Mouse (Mus musculus) heart, embryonic 10.5 days (tissue): ENCODE measurements at regions not wholly inside any gene's neighbourhood (a gene's known extent, or its start where the extent isn't known, plus 50 kb on each side); places are given as distances from the start of the nearest gene placed in this dataset.
A peak's percentile ranks its signal among the peaks of the same experiment; 100 is the strongest.

ENCODE experiments used
- DNase-seq: peaks from one replicate; pipeline ENCODE4 v3.0.0-alpha.2; 2017; ENCODE audit warnings: low spot score
- H3K27ac ChIP-seq: fragments of 300-500 bp; sonication (generic); 2 replicates; pipeline ENCODE4 v1.5.1; 2016; ENCODE audit warnings: mild to moderate bottlenecking
- H3K27me3 ChIP-seq: fragments of 300-500 bp; sonication (generic); 2 replicates; pipeline ENCODE4 v1.6.1; 2016; ENCODE audit warnings: mild to moderate bottlenecking; ENCODE audit not compliant: poor library complexity, insufficient read depth, severe bottlenecking
- H3K36me3 ChIP-seq: fragments of 300-500 bp; sonication (generic); 2 replicates; pipeline ENCODE4 v1.6.1; 2016; ENCODE audit warnings: mild to moderate bottlenecking, moderate library complexity
- H3K4me1 ChIP-seq: fragments of 300-500 bp; sonication (generic); 2 replicates; pipeline ENCODE4 v1.6.1; 2016; ENCODE audit warnings: mild to moderate bottlenecking
- H3K4me3 ChIP-seq: fragments of 300-500 bp; sonication (generic); 2 replicates; pipeline ENCODE4 v1.5.1; 2016; ENCODE audit warnings: mild to moderate bottlenecking, moderate library complexity
- H3K9me3 ChIP-seq: fragments of 300-500 bp; sonication (generic); 2 replicates; pipeline ENCODE4 v1.6.1; 2016; ENCODE audit warnings: mild to moderate bottlenecking, moderate library complexity
- WGBS: fragments of 180-500 bp; shearing (Covaris S2); methylation state at CpG from one replicate; pipeline ENCODE4 v1.1.7; 2016; 5-methylcytosine and 5-hydroxymethylcytosine counted together

DNA sequence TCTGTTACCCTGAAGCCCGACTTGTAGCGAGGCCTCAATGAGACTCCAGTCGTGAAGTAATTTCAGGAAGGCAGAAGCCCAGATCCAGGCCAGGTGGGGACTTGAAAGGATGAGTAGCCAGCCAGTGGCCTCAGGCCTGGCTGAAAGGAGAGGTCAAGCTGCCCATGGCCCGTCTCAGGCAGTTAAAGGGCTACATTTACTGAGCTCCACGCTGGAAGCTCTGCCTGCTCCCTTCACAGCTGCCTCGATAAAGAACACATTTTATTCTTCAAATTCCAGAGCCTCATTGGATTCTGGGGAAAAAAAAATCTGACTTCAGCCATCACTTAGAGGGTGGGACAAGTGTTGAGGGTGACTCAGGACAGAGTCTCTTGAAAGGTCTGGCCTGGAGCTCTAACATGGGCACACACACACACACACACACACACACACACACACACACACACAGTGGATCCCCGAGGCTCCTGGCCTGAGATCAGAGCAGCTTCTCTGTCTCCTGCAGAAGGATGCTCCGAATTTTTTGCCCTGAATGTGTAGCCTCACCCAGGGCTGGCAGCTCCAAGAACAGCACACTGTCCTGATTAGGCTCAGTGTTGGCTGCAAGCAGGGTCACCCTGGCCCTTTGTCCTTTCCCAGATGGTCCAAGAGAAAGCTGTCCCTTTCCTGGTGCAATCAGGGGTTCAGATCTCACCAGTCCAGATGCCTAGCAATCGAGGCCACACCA, 53.0 kb downstream of the Gadd45g start:
- Histone ChIP-seq H3K9me3 (no peaks in the 10 kb centered on the region), H3K27me3 (no peaks in the 10 kb centered on the region; the same call in 1 of the 2 replicates), H3K36me3 (no peaks in the 10 kb centered on the region), H3K27ac (peak overlapping the region; percentile 13; the same call in 1 of the 2 replicates), H3K4me1 (peaks cover 28% of the 10 kb centered on the region), H3K4me3 (no peak overlapping the region)
- DNase-seq: no peak
- 54% methylated on average over 9 of the region's 9 CpGs for WGBS

- 60% methylated on average over 3 of the region's 3 CpGs for WGBS
- Histone ChIP-seq H3K4me3 (no peak overlapping the region), H3K36me3 (no peaks in the 10 kb centered on the region), H3K27ac (no peak overlapping the region), H3K4me1 (peaks cover 28% of the 10 kb centered on the region), H3K9me3 (no peaks in the 10 kb centered on the region), H3K27me3 (no peaks in the 10 kb centered on the region; the same call in 1 of the 2 replicates)
- DNase-seq: no peak
Measured at GRCm38 (mm10) chr13:51900043-51900440, 53.6 kb downstream of the Gadd45g start.

- Histone ChIP-seq H3K27ac (peak overlapping the region; percentile 83), H3K36me3 (no peaks in the 10 kb centered on the region), H3K27me3 (peaks cover 12% of the 10 kb centered on the region; the same call in 1 of the 2 replicates), H3K9me3 (no peaks in the 10 kb centered on the region), H3K4me3 (peak overlapping the region; percentile 41), H3K4me1 (peaks cover 28% of the 10 kb centered on the region)
- DNase-seq: no peak
- WGBS: 21% methylated on average over 19 of the region's 19 CpGs
Measured at GRCm38 (mm10) chr13:51902482-51903285, 56.2 kb downstream of the Gadd45g start.

DNA sequence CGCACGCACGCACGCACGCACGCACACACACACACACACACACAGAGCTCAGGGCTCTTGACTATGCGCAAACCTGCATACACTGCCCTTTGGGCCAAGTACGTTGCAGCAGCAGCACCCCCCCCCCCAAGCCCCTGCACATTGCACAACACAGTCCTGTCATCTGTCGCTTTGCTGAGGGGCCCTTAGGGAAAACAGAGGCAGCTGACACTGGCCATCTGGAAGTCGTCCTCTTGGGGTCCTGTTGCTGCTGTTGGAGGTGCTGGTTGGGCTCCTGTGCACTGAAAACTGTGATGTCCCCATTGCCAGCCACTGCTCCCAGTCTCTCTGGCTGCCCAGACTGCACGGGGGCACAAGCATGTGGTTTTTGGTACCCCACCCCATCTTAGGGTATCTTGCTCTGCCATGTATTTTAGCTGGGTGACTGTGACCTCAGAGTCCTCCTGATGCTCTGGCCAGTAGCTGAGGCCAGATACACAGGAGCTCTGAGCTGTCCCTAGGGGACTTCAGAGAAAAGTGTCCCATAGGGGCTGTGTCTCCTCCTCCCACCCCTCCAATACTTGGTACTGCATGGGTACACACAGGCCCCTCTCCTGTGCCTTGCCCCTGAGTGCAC, 57.0 kb downstream of the Gadd45g start:
- Histone ChIP-seq H3K4me3 (peak overlapping the region; percentile 41; the same call in 1 of the 2 replicates), H3K27ac (peak overlapping the region; percentile 83), H3K36me3 (no peaks in the 10 kb centered on the region), H3K27me3 (peaks cover 12% of the 10 kb centered on the region; the same call in 1 of the 2 replicates), H3K4me1 (peaks cover 28% of the 10 kb centered on the region), H3K9me3 (no peaks in the 10 kb centered on the region)
- no peak for DNase-seq
- whole genome bisulfite sequencing: 55% methylated on average over 11 of the region's 11 CpGs

GRCm38 (mm10) chr13:51905270-51905669, 58.8 kb downstream of the Gadd45g start:
- Histone ChIP-seq H3K4me3 (no peak overlapping the region), H3K36me3 (no peaks in the 10 kb centered on the region), H3K4me1 (peaks cover 19% of the 10 kb centered on the region), H3K9me3 (no peaks in the 10 kb centered on the region), H3K27ac (no peak overlapping the region), H3K27me3 (peaks cover 12% of the 10 kb centered on the region; the same call in 1 of the 2 replicates)
- 78% methylated on average over 5 of the region's 5 CpGs for WGBS
- no peak for DNase-seq

GRCm38 (mm10) chr13:51906103-51906502, 59.6 kb downstream of the Gadd45g start:
- WGBS: 81% methylated on average over 3 of the region's 3 CpGs
- H3K27ac ChIP-seq: no peak overlapping the region
- peaks cover 19% of the 10 kb centered on the region for H3K4me1 ChIP-seq
- DNase-seq: no peak
- peaks cover 12% of the 10 kb centered on the region; the same call in 1 of the 2 replicates for H3K27me3 ChIP-seq
- H3K9me3 ChIP-seq: no peaks in the 10 kb centered on the region
- no peaks in the 10 kb centered on the region for H3K36me3 ChIP-seq
- no peak overlapping the region for H3K4me3 ChIP-seq

DNA sequence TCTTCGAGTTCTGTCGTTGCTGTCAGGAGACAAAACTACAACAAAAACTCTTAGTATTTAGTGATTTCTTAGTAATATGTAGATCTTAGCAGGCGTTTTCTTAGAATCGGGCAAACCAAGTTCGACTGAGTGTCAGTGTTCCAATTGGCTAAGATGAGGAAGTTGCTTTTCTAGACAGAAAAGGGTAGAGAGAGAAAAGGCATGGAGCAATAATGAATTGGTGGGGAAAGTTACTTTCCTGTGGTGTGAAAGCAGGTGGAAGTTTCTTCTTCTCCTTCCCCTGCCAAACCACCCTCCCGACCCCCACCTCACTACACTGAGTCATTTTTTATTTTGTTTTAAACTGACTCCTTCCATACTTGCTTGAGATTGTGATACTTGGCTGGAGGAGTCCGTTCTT, 62.0 kb downstream of the Gadd45g start:
- 78% methylated on average over 7 of the region's 7 CpGs for WGBS
- H3K27ac ChIP-seq: no peak overlapping the region
- no peak overlapping the region for H3K4me3 ChIP-seq
- H3K4me1 ChIP-seq: peaks cover 13% of the 10 kb centered on the region
- H3K27me3 ChIP-seq: peaks cover 27% of the 10 kb centered on the region; the same call in 1 of the 2 replicates
- DNase-seq: no peak
- no peaks in the 10 kb centered on the region for H3K9me3 ChIP-seq
- H3K36me3 ChIP-seq: no peaks in the 10 kb centered on the region

DNA sequence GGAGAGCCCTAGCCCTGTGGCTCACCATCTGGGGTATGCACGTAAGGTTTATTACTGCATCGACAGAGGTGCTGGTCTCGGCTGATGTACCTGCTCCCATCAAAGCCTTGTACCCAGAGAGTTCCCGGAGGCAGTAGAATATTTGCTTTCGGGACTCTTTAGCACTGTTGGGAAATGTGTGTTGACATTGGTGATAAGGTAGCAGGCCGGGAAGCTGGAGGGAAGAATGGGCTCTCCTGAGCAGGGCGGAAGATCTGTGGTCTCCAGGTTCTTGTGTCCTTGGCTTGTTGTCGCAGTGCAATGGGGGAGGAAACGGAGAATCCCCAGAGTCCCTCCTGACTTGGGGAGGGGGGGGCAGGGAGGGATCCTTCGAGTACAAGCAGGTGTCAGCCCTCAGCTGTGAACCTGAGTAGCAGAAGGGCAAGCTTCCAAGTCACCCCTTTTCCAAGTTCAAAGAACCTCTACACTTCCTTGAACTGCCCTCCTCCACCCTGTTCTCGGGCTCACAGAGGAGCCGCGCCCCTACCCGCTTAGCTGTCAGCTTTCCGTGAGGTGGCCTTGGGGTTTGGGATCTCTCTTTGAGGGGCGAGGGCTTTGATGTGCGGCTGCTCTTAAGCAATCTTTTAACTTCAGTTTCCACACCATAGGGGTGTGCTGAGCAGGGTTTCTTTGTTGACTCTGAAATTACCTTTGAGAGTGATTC, 65.0 kb downstream of the Gadd45g start:
- H3K4me3 ChIP-seq: no peak overlapping the region
- H3K4me1 ChIP-seq: peaks cover 7% of the 10 kb centered on the region
- H3K27me3 ChIP-seq: peaks cover 46% of the 10 kb centered on the region
- 30% methylated on average over 17 of the region's 17 CpGs for WGBS
- DNase-seq: no peak
- no peaks in the 10 kb centered on the region for H3K36me3 ChIP-seq
- no peaks in the 10 kb centered on the region for H3K9me3 ChIP-seq
- H3K27ac ChIP-seq: no peak overlapping the region

GRCm38 (mm10) chr13:51912477-51912876, 66.0 kb downstream of the Gadd45g start:
- Histone ChIP-seq H3K4me3 (no peak overlapping the region), H3K27me3 (peaks cover 53% of the 10 kb centered on the region), H3K36me3 (no peaks in the 10 kb centered on the region), H3K9me3 (no peaks in the 10 kb centered on the region), H3K4me1 (peaks cover 11% of the 10 kb centered on the region), H3K27ac (no peak overlapping the region)
- no peak for DNase-seq
- WGBS: 82% methylated on average over 5 of the region's 5 CpGs

- no peak overlapping the region for H3K4me3 ChIP-seq
- 89% methylated on average over 3 of the region's 3 CpGs for WGBS
Measured at GRCm38 (mm10) chr13:51912994-51913393, 66.5 kb downstream of the Gadd45g start.

DNA sequence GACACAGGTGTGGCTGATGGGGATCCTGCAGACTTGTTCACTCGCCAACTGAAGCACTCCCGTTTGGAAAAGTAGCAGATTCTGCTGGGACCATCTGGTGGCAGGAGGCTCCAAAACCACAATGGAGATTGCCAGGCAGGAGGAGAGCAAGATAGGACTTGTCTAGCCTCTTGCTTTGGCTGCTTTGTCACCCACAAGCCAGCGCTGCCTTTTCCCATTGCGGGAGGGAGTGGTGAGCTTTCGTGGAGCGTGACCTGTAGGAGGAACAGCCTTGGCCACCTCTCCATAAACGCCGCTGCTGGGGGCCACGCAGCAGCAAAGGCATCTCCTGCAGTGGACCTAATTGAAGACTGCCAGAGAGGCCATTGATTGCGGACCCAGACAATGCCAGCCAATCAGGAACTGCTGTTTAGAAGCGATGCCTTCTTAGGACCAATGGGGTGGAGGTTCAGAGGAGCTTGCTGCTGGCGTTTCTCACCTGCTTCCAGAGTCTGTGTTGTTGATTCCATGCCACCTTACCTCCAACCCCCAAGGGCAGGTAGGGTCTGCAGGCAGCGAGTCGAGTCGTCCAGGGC, 70.3 kb downstream of the Gadd45g start:
- no peaks in the 10 kb centered on the region for H3K9me3 ChIP-seq
- H3K36me3 ChIP-seq: no peaks in the 10 kb centered on the region
- no peak overlapping the region for H3K27ac ChIP-seq
- no peak overlapping the region for H3K4me3 ChIP-seq
- peaks cover 96% of the 10 kb centered on the region for H3K27me3 ChIP-seq
- WGBS: 36% methylated on average over 15 of the region's 15 CpGs
- H3K4me1 ChIP-seq: peaks cover 45% of the 10 kb centered on the region
- DNase-seq: peak; percentile 67

More at GRCm38 (mm10) chr13:51912994-51913393, 66.5 kb downstream of the Gadd45g start:
- Histone ChIP-seq H3K27me3 (peaks cover 58% of the 10 kb centered on the region), H3K4me1 (peaks cover 16% of the 10 kb centered on the region), H3K36me3 (no peaks in the 10 kb centered on the region), H3K9me3 (no peaks in the 10 kb centered on the region), H3K27ac (no peak overlapping the region)
- DNase-seq: no peak

DNA sequence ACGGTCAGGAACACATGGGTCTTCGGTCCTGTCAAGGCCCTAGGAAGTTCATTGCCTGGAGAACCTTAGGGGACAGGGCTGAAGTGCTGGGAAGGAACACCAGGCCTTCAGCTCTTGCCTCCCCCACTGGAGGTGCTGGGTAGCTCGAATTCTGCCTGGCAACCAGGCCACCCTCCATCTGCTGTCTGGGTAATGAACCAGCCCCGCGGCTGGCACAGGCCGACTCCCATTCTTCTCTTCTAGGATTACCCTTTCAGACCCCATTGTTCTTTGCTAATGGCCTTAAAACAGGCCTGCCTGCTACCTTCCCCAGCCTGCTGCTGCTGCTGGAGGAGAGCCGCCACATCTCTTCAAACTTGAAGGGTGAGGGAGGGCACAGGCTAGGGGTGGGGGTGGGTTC, 71.2 kb downstream of the Gadd45g start:
- DNase-seq: peak; percentile 59
- Histone ChIP-seq H3K9me3 (no peaks in the 10 kb centered on the region), H3K4me1 (peaks cover 45% of the 10 kb centered on the region), H3K27me3 (peaks cover 97% of the 10 kb centered on the region), H3K36me3 (no peaks in the 10 kb centered on the region), H3K4me3 (no peak overlapping the region), H3K27ac (no peak overlapping the region; the same call in 1 of the 2 replicates)
- 53% methylated on average over 7 of the region's 7 CpGs for WGBS
